Mouse (Mus musculus) frontal cortex, adult (tissue): ENCODE data around the gene Serp1.
"Not testable (repeated sequence)": the region's sequence is repeated elsewhere in the genome, so short reads cannot be mapped to it uniquely, and the experiment has no call there.

Experiments
- ATAC-seq: cut with Nextera tagmentation; 2 replicates; pipeline ENCODE4 v1.9.2; 2017; ENCODE audit warnings: mild to moderate bottlenecking, moderate library complexity, mixed read lengths; ENCODE audit not compliant: low TSS enrichment

Serp1 gene

GRCm38 (mm10) chr3:58508020-58508750 is 17.5 kb downstream of the Serp1 start:
- no peak for ATAC-seq

- ATAC-seq, result no peak
These were observed 21.0 kb downstream of the Serp1 start for GRCm38 (mm10) chr3:58504676-58505075.

DNA sequence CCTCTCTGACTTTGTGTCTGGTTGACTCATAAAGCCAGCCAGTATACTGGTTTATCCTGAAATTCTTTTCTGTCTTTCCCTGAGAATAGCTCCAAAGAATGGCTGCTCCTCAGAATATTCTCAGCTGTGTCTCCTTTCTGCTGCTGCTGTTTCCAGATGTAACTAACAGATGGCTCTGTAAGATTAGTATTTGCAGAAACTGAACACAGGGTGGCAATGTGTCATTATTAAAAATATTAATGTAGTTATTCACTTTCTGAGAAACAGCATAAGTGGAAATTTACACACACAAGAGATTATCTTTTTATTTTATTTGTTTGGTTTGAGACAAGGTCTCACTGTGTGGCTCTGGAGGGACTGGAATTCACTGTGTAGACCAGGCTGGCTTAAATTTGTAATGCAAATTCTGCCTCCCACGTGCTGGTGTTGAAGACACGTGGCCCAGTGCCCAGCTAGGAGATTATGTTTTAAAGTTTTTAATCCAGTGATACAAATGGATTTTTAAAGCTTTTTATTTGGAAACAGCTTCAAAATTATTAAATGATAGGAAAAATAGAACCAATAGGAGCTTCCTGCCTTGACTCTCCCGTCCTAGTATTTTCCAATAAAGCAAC is 21.9 kb downstream of the Serp1 start:
- no peak for ATAC-seq

- no peak for ATAC-seq
These were observed 23.7 kb downstream of the Serp1 start for GRCm38 (mm10) chr3:58501961-58502360.

GRCm38 (mm10) chr3:58493621-58494020 is 32.1 kb downstream of the Serp1 start:
- peak; percentile 95 for ATAC-seq

- ATAC-seq, result peak; percentile 58; the same call in 1 of the 2 replicates
These were observed 34.9 kb downstream of the Serp1 start for GRCm38 (mm10) chr3:58490787-58491186.

DNA sequence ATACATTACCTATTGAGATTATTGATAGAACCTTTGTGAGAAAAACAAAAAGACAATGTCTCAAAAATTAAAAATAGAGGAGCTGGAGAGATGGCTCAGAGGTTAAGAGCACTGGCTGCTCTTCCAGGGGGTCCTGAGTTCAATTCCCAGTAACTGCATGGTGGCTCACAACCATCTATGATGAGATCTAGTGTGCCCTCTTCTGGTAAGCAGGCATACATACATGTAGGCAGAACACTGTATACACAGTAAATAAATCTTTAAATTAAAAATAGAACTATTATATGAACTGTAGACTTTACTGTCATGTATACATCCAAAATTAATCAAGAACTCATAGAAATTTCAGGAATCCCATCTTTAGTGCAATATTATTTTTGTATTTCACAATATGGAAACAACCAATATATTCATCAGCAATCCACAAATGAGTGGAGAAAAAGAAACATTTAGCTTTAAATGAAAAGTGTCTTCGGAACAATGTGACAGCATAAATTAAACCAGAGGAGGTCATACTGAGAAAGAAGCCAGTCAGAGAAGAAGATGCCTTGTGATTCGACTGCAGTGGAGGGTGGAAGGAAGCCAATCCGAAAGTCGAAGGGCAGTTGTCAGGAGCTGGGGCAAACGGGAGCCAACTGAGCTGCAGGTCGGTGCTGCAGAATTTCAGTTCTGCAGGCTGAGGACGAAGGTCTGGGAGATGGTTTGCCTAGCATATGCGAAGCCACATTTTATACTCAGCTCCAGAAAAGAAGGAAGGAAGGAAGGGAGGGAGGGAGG is 37.5 kb downstream of the Serp1 start:
- 0 out of 2 replicates have a peak, but pooled peaks have one; percentile 23 for ATAC-seq

DNA sequence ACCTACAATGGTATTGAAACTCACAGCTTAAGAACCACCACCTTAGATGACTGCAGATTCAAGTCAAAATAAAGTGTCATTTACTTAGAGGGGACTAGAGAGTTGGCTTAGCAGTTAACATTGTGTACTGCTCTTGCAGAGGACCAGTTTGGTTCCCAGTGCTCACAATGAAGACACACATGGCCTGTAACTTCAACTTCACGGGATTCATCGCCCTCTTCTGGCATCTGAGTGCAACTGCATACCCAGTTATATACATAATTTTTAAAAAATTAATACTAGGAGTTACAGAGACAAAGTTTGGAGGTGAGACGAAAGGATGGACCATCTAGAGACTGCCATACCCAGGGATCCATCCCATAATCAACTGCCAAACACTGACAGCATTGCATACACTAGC is 38.6 kb downstream of the Serp1 start:
- no peak for ATAC-seq

DNA sequence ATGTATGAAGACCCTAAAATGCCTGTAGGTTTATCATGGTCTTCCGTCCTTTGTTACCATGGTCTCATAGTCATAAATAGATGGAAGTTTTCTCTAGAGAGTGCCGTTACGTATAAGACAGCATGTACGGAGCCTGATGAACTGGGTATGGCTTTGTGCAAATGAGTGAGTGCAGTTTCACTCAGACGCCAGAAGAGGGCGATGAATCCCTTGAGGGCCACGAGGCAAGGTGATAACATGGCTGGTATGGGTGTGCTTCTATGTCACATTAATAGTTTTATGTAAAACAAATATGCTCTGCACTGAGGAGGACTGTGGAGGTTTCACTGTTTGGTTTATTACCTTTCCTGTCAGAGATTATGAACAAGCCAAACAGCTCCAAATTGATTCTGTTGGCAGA is 39.8 kb downstream of the Serp1 start:
- ATAC-seq, result no peak

GRCm38 (mm10) chr3:58478755-58479455 is 46.8 kb downstream of the Serp1 start:
- ATAC-seq, result no peak

GRCm38 (mm10) chr3:58475298-58475697 is 50.4 kb downstream of the Serp1 start:
- not testable (repeated sequence) for ATAC-seq
